Mouse (Mus musculus) embryonic fibroblast, embryonic 13.5 days (primary cell): Measurements from ENCODE around the gene Rarres2. TPM values are rescaled to one million over a fixed set of nuclear protein-coding genes. Genes with fewer than 3 reads are reported as not detected.

ENCODE experiments used
- H3K27ac ChIP-seq: 2 replicates; pipeline ENCODE4 v1.5.1; 2012; ENCODE audit warnings: low read length, control low read depth, inconsistent platforms; ENCODE audit not compliant: insufficient read depth
- H3K4me1 ChIP-seq: 2 replicates; pipeline ENCODE4 v1.6.1; 2011; ENCODE audit warnings: low read length; ENCODE audit not compliant: control insufficient read depth, insufficient read depth
- H3K4me3 ChIP-seq: 2 replicates; pipeline ENCODE4 v1.5.1; 2011; ENCODE audit warnings: mild to moderate bottlenecking, control low read depth, low read length; ENCODE audit not compliant: insufficient read depth
- CTCF ChIP-seq: IDR thresholded peaks from 2 replicates; pipeline ENCODE4 v1.5.1; 2011; ENCODE audit warnings: mild to moderate bottlenecking, control low read depth, low read length, moderate library complexity, borderline replicate concordance; ENCODE audit not compliant: insufficient read depth
- POLR2A ChIP-seq: IDR thresholded peaks from 2 replicates; pipeline ENCODE4 v1.6.1; 2011; ENCODE audit warnings: low read depth, mild to moderate bottlenecking, control low read depth, low read length, moderate library complexity
- polyA plus RNA-seq: library from polyadenylated mRNA; stranded (reverse); fragments of >200 nt; gene quantifications from 2 replicates; pipeline ENCODE4 v1.2.4, GENCODE M21; 2011; ENCODE audit warnings: low read depth; ENCODE audit not compliant: missing spikeins, insufficient read length

Rarres2 gene
- polyA plus RNA-seq, 1 experiment: 2.3 TPM

GRCm38 (mm10) chr6:48566312-48566711 is 6.3 kb downstream of the Rarres2 start:
- Histone ChIP-seq H3K4me1 (peaks cover 6% of the 10 kb centered on the region), H3K4me3 (no peak overlapping the region), H3K27ac (no peak overlapping the region)
- TF ChIP-seq POLR2A: no peak
- TF ChIP-seq CTCF: no peak

- no peak overlapping the region for H3K4me3 ChIP-seq
- no peak overlapping the region for H3K27ac ChIP-seq
- peaks cover 6% of the 10 kb centered on the region for H3K4me1 ChIP-seq
- TF ChIP-seq CTCF (no peak), POLR2A (no peak)
Measured at GRCm38 (mm10) chr6:48565693-48566310, 6.8 kb downstream of the Rarres2 start.

- TF ChIP-seq CTCF (no peak), POLR2A (no peak)
- H3K4me3 ChIP-seq: no peak overlapping the region
- H3K4me1 ChIP-seq: no peaks in the 10 kb centered on the region
- no peak overlapping the region for H3K27ac ChIP-seq
Measured at GRCm38 (mm10) chr6:48555956-48556355, 16.6 kb downstream of the Rarres2 start.

- no peak for TF ChIP-seq CTCF
- TF ChIP-seq POLR2A: no peak; the same call in 1 of the 2 replicates
- Histone ChIP-seq H3K27ac (peak overlapping the region; percentile 90), H3K4me1 (no peaks in the 10 kb centered on the region), H3K4me3 (peak overlapping the region; percentile 44)
Measured at GRCm38 (mm10) chr6:48555104-48555890, 17.3 kb downstream of the Rarres2 start.

GRCm38 (mm10) chr6:48554280-48555103 is 18.1 kb downstream of the Rarres2 start, which contains the start of gene Lrrc61:
TSS of gene Lrrc61 (plus strand) at chr6:48554796.
- TF ChIP-seq POLR2A (peak; percentile 83), CTCF (no peak)
- Histone ChIP-seq H3K4me3 (peak within 1 kb of the TSS; percentile 44), H3K4me1 (no peaks in the 10 kb centered on the region), H3K27ac (peak within 1 kb of the TSS; percentile 90)

GRCm38 (mm10) chr6:48553819-48554218 is 18.8 kb downstream of the Rarres2 start:
- TF ChIP-seq POLR2A (no peak), CTCF (no peak)
- no peak overlapping the region for H3K4me3 ChIP-seq
- no peaks in the 10 kb centered on the region for H3K4me1 ChIP-seq
- peak overlapping the region; percentile 77; the same call in 1 of the 2 replicates for H3K27ac ChIP-seq

GRCm38 (mm10) chr6:48552918-48553317 is 19.7 kb downstream of the Rarres2 start:
- TF ChIP-seq POLR2A: no peak
- no peak for TF ChIP-seq CTCF
- H3K4me1 ChIP-seq: no peaks in the 10 kb centered on the region
- H3K4me3 ChIP-seq: no peak overlapping the region
- H3K27ac ChIP-seq: no peak overlapping the region

GRCm38 (mm10) chr6:48548314-48548713 is 24.3 kb downstream of the Rarres2 start:
- no peak overlapping the region for H3K4me3 ChIP-seq
- peaks cover 7% of the 10 kb centered on the region; the same call in 1 of the 2 replicates for H3K4me1 ChIP-seq
- TF ChIP-seq CTCF: no peak
- no peak for TF ChIP-seq POLR2A
- no peak overlapping the region for H3K27ac ChIP-seq

- H3K4me3 ChIP-seq: no peak overlapping the region
- H3K4me1 ChIP-seq: peaks cover 17% of the 10 kb centered on the region
- TF ChIP-seq POLR2A (no peak), CTCF (no peak)
- H3K27ac ChIP-seq: peak overlapping the region; percentile 42; the same call in 1 of the 2 replicates
Measured at GRCm38 (mm10) chr6:48546858-48547257, 25.7 kb downstream of the Rarres2 start.

- H3K27ac ChIP-seq: peak overlapping the region; percentile 42; the same call in 1 of the 2 replicates
- TF ChIP-seq CTCF: no peak; the same call in 1 of the 2 replicates
- no peak for TF ChIP-seq POLR2A
- peaks cover 21% of the 10 kb centered on the region for H3K4me1 ChIP-seq
- no peak overlapping the region for H3K4me3 ChIP-seq
Measured at GRCm38 (mm10) chr6:48546271-48546670, 26.3 kb downstream of the Rarres2 start.
